Mouse (Mus musculus): ENCODE measurements at regions not wholly inside any gene's neighbourhood (a gene's known extent, or its start where the extent isn't known, plus 50 kb on each side); places are given as distances from the start of the nearest gene placed in this dataset.

GRCm38 (mm10) chr17:52167658-52168057 is 334.6 kb upstream of the Satb1 start:
- TF ChIP-seq GATA1 (IDR thresholded peaks at IDR 0.05; ENCODE audit: borderline replicate concordance, low read length) = no peak
- no peak for TF ChIP-seq FLI1 (IDR thresholded peaks at IDR 0.05; ENCODE audit: low read length)
